Mouse (Mus musculus): ENCODE data around the gene Srsf7.
"Not testable (repeated sequence)": the region's sequence is repeated elsewhere in the genome, so short reads cannot be mapped to it uniquely, and the experiment has no call there.

The Srsf7 gene

DNA sequence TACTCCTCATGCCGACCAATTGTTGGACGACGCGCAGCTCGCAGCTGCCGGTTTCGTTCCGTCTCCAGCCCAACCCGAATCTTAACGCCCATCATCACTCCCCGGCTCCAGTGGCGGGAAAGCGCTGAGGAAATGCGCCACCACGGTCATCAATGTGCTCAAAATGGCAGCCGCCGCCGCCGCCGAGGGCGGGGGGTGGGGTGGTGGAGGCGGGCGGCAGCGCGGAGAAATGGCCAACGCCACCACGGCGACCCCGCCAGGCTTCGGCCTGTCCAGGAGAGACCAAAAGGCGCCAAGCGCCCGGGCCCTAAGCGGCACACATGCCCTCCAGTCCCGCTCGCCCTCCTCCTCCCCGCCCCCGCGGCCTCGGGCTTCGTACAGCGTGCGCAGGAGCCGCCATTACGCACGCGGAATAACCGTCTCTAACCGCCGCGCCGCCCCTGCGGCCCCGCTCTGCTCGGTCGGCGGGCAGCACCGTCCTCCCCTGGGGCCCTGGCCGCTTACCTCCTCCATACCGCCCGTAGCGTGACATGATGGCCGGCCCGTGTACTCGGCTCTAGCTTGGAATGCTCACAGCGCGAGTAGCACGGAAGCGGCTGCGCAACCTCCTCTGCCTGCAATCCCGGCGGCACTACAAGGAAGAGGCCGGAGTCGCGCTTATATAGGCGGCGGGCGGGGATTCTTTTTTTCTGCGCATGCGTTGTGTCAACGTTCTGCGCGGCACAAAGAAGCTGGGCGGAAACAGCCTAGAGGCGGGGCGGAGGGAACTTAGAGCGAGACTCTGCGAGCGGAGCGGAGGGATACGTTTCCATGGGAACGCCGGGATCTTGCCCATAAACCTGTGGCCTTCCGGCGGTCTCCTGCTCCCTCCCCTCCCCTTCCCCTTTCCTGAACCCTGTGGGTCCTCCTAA is at the start of gene Srsf7, which contains the start of gene Ttc39d:
TSS of gene Srsf7 (minus strand) at position 637 of the 911 bp plus-strand sequence.
TSS of gene Ttc39d (plus strand) at position 790 of the 911 bp plus-strand sequence.
- DNase-seq = peak; percentile 99

DNA sequence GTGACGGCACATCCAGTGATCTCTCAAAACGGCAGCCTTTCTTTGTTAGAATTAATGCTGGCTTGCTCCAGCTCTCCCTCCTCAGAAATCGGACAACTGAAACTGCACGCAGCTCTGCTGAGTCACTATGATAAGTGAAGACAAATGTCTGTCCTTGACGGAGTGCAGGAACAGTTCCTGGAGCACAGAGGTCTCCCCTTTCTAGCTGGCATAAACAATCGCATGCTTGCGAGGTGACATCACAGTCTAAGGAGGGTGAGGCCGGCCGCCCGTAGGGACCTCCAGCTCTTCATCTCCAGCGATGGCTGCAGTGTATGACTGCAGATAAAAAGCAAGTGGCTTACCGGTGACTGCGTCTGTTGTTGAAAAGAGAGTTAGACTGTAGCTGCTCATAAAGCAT is 48.1 kb upstream of the Srsf7 start:
- no peak for DNase-seq

DNA sequence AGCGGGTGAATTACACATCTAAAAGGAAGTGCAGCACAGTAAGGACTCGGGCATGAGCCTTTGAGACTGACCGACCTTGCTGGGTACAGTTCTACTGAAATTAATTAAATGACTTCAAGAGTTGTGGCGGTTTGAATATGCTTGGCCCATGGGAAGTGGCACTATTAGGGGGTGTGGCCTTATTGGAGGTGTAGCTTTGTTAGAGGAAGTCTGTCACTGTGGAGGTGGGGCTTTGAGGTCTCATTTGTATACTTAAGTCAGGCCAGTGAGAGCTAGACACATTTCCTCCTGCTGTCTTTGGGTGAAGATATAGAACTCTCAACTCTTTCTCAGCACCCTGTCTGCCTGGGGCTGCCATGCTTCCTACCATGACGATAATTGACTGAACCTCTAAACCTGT is 47.3 kb upstream of the Srsf7 start:
- no peak for DNase-seq

DNA sequence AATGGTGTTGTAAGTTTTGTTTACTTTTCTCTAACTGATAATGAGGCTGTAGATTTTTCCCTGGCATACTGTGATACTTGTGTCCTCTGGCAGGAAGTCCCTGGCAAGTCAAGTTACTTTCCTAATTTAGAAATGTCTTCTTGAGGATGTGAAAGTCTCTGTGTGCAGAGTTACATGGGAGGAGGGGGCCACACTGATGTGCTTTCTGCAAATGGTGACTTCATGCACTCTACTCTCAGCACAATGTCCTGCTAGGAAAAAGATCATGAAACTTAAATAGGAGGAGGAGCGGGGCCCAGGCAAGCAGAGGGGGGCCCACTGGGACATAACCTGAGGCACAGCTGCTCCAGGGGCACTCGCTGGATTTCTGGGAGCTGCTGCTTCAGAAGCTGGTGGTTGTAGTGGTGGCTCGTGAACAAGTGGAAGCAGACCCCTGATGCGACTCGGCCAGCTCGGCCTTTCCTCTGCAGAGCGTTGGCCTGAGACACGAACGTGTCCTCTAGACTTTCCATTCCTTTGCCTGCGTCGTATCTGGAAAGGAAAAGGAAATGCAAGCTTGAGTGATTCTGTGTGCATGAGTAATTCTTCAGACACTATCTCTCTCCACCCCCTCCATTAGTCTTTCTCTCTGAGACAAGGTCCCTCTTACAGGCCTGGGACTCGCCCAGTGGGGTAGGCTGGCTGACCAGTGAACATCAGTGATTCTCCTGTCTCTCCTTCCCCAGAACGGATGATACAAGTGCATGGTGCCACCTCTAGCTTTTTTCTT is 45.8 kb upstream of the Srsf7 start:
- no peak for DNase-seq

DNA sequence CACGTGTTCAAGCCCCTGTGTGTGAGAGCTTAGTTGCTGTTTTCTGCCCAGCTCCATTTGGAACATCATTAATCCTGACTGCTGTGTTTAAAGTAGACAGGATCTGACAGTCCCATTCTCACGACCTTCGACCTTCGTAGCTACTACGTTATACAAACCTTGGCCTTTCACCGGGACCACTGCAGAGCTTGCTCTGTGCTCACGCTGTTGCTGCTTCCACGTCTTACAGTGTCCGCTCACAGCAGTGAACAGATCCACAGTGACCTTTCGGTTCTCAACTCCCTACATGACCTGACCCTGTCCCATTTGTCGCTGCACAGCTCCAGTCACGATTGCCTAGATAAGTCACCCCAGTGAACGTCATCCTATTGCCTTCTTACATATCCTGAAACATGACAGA is 36.0 kb upstream of the Srsf7 start:
- DNase-seq = no peak

DNA sequence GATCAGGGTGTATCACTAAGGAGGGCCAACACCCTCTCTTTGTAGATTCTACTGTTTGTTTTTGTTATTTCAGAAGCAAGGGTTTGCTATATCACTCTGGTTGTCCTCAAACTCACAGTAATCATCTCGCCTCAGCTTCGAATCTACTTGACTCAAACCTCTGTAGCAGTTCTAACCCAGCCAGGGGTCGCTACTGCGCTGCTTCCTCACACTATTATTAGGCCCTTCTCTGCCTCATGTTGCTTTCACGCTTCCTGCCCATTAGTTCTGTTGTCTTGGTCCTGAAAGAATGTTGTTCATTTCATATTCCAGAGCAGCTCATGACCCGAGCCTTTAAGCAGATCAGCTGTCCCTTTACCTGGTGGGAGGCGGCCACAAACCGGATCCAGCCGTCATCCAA is 34.5 kb upstream of the Srsf7 start:
- DNase-seq = no peak

DNA sequence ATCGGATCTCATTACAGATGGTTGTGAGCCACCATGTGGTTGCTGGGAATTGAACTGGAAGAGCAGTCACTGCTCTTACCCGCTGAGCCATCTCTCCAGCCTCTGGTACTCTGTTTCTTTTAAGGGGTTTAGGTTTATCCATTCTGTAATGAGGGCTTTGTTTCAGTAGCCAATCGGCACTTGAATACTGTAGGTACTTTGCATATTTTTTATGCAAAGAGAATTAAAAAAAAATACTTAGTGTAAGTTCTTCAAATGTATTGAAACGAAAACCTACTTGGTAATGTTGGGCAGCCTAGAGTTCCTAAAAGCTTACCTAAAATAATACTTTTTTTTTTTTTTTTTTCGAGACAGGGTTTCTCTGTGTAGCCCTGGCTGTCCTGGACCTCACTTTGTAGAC is 30.4 kb upstream of the Srsf7 start:
- DNase-seq = no peak

DNA sequence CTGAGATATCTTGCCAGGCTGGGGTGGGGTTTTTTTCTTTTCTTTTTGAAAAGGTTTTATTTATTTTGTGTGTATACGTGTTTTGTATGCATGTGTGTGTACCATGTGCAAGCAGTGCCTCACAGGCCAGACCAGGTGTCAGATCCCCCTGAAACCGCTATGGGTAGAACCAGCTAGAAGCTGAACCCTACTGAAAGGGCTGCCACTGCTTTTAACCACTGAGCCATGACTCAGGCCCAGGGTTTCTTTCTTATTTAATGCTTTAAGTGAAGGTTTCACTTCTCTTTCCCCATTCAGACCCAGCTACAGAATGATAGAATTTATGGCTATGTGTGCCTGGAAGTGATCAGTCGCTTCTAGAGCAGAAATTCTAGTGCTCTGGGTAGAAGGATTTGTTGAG is 29.7 kb upstream of the Srsf7 start:
- no peak for DNase-seq

DNA sequence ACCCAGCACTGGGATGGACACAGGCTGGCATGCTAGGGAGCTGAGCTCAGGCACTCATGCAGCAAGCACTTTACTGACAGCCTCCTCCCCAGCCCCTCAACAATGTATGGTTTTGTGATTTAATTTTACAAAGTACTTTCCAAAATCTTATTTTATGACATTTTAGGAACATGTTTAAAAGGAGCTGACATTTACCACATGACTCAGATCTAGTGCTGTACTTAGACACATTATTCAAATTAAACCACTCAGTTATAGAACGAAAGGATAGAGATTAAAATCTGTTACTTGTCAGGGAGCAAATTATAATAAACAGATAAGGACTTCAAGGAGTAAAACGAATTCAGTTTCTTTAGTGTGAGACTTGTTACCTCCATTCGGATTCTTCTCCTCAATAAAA is 28.4 kb upstream of the Srsf7 start:
- DNase-seq = no peak

DNA sequence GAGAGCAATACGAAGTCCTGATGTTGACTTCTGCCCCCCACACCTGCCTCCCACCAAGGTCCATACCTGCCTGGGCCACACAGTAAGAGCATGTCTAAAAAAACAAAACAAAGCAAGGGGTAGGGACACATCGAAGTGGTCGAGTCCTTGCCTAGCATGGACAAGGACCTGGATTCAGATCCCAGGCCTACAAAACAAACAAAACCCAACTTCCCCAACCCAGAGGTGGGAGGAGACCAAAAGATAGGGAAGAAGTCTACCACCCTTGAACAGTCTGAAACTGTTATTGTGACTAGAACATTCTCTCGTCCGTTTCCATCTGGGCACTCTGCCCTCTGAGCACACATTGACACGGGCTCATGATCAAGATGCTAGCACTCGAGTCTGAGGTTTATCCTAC is 27.3 kb upstream of the Srsf7 start:
- DNase-seq = no peak

DNA sequence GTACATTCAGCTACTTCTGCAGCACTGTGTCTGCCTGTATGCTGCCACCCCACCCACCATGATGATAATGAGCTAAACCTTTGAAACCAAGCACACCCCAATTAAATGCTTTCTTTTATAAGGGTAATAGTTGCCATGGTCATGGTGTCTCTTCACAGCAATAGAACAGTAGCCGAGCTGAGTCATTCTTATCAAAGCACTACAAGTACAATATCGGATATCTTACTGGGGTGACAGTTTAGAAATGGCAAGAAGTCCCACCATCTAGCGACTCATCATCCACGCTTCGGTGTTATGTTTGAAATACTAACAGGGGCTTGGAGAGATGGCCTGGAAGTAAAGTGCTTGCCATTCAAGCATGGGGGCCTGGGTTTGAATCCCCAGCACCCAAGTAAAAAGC is 26.7 kb upstream of the Srsf7 start:
- no peak for DNase-seq

DNA sequence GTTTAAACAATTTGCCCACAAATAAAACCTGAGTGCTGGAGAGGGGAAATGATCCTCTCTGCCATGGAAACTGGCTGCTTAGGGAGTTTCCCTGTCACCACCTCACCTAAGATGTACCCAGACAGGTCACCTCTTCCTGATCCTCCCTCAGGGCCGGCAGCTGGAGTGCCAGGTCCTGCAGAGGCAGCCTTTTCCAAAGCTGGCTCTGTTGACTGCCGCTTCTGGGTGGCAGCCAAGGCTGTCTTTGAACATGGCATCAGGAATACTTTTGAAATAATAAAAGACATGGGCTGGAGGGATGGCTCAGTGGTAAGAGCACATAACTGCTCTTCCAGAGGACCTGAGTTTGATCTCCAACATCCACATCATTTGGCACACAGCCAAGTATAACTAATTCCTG is 22.3 kb upstream of the Srsf7 start:
- peak; percentile 27 to 42 for DNase-seq

DNA sequence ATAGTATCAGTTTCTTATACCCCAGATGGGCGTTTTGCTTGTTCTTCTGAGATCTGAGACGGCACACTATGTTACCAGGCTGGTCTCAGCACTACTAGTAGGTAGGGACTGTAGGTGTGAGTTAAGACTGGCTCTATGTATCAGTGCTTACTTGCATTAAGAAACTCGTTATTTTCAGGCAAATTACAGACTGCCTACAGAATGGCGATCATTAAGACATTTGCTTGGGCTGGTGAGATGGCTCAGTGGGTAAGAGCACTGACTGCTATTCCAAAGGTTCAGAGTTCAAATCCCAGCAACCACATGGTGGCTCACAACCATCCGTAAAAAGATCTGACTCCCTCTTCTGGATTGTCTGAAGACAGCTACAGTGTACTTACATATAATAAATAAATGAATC is 18.0 kb upstream of the Srsf7 start:
- DNase-seq = not testable (repeated sequence)

DNA sequence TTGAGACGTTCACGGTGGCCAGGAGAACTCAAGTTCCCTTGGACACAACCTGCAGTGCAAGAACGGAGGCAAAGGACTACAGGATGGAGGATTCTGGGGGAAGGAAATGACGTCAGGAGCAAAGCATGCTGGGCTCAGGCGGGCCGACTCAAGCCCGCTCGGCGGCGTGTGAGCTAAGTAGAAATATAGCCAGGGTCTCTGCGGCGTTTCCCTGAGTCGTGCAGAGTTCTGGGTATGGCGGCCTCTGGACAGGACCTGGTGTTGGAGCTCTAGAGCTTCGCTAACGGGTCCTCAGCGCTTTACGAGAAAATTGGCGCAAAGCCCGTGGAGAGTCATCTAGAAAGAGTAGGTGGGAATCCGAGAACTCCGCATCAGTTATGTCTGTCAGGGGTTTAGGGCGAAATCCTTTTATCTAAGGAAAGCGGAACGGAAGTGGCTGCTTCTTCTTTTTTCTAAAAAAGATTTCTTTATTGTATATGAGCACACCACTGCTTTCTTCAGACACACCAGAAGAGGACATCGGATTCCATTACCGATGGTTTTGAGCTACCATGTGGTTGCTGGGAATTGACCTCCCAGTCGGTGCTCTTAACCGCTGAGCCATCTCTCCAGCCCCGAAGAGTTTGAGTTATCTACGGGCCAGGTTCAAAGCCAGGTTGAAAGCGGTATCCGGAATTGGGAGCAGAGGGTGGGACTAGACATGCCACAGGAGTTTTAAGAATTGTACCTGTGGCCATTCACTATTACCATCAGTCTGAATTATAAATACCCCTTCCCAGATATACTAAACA is 17.4 kb upstream of the Srsf7 start, which contains the start of gene Gemin6:
TSS of gene Gemin6 (plus strand) at position 116 of the 791 bp plus-strand sequence.
- DNase-seq = peak; percentile 86 to 90

DNA sequence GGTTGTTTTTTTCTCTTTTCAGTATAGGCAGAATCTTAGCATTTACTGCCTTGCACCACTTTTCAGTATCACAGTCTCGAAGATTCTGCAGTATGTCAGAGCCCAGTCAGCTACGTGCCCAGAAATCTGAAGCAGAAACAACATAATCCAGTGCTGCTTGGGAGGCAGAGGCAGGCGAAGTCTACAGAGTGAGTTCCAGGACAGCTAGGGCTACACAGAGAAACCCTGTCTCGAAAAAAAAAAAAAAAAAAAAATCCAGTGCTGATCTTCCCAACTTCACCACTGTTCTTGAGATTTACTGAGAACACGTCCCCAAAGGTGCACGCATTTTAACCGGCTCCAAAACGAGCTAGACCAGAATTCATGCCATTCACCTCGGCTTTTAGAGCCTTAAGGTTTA is 16.7 kb upstream of the Srsf7 start:
- no peak for DNase-seq

DNA sequence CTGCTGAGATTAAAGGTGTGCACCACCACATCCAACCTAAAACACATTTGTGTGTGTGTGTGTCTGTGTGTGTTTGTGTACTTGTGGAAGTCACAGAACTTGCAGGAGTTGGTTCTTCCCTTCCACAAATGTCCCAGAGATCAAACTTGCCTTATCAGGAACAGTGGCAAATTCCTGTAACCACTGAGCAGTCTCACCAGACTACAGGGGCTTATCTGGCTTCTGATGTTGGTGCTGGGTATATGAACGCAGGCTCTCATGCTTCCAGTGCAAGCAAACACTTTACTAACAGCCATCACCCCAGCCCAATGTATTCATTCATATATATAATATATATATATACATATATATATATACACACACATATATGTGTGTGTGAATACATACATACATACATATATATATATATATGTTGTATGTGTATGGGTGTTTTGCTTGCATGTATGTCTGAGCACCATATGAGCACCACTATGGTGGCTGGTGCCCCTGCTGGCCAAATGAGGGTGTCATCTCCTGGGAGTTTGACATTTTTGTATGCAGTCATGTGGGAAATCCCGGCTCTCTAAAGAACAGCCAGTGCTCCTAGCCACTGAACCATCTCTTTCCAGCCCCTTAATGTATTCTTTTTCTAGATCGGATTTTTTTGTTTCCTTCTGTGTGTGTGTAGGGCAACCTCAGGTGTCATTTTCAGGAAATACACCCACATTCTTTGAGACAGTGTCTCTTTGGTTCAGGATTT is 15.0 kb upstream of the Srsf7 start:
- DNase-seq = no peak

DNA sequence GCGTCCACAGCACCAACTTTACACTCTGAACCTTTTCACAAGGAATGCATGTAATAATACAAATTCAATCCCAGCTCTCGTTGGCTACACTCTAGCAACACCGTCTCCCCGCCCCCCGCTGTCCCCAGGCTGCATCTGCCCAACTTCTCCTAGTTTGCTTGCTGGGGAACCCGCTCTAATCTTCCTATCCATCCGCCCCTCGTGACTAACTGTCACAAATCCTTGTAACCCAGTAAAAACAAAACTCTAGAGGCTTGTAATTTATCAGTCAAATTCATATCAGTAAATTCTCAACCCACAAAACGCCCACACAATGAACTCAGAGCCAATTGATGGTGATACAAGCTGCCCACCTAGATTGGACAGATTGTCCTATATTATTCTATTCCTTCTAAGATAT is 14.1 kb upstream of the Srsf7 start:
- DNase-seq = no peak

DNA sequence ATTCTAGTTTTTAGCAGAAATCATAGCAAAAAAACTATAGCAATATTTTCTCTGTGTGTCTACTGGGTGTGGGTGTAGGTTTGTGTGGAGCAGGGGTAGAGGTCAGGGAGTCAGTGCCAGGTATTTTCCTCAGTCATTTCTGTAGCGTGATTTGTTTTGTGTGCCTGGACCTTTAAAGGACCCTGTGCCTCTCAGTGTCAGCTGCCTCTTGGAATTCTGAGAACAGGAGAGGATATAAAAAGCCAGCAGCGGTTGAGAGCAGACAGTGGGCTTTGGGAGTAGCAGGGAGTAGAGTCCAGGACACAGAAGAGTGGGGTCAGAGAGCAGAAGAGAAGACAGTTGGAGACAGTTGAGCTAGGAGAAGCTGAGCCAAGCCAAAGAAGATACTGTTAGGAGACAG is 13.0 kb upstream of the Srsf7 start:
- no peak for DNase-seq

DNA sequence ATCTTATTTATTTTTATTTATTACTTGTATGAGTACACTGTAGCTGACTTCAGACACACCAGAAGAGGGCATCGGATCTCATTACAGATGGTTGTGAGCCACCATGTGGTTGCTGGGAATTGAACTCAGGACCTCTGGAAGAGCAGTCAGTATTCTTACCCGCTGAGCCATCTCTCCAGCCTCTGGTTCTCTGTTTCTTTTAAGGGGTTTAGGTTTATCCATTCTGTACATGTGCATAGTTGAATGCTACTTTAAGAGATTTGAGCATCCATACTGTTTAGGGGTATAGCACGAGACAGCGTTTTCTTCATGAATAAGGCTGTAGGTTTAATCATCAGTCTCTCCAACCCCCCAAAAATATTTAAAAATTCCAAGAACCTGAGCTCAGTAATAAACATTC is 6.9 kb upstream of the Srsf7 start:
- not testable (repeated sequence) for DNase-seq

DNA sequence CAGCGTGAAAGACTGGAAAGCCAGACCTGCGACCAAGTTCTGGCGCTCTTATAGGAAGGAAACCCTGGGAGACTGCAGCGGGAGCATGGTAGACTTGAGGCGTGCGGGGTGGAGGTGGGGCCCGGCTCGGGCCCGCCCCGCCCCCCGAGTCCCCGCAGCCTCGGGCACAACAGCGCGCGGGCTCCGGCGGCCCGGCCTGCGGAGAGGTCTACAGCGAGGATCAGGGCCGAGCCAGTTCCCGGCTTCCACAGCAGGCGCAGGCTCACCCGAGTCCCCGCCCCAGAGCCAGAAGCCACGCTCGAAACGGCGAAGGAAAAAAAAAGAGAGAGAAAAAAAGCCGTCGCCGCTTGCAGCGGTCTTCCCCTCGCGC is 821 bp downstream of the Srsf7 start:
- peak in 1 of 2 experiments; percentile 80 for DNase-seq

DNA sequence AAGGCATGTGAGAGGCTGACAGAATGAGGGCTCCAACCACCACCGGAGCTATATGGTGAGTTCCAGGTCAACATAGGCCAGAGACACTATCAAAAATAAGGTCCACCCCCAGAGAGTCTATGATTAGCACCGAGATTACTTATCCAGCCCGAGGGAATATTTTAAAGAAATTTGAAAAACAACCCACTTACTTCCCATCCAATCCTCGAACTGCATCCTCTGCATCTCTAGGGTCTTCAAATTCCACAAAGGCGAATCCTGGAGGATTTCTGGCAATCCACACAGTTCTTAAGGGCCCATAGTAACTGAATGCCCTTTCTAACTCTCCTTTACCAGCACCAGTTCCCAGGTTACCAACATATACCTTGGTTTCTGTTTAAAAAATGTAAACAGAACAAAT is 1.4 kb downstream of the Srsf7 start:
- DNase-seq = no peak

DNA sequence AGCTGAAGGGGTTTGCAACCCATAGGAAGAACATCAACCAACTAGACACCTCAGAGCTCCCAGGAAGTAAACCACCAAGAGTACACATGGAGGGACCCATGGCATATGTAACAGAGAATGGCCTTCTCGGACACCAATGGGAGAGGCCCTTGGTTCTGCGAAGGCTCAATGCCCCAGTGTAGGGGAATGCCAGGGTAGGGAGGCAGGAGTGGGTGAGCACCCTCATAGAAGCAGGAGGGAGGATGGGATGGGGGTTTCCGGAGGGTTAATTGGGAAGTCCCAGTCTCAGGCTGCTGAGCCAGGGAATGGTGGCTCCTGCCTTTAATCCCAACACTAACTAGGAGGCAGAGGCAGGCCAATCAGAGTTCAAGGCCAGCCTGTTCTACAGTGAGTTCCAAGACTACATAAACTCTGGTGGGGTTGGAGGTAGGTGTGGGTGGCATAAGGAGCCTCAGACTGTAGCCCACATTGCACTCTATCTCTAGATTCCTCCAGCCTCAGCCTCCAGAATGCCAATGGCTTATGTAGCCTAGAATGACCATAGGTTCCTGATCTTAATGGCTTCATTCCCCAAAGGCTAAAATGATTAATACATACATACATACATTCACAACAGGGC is 7.8 kb downstream of the Srsf7 start:
- no peak for DNase-seq
